Comparison of ENCODE assay signal across 15 mouse cellular contexts in genomic region chr2:137729207-137729606, GRCm38 (mm10).
DNase-seq lines count a peak whose midpoint lies in the region; ATAC-seq and TF ChIP-seq lines count a peak whose summit lies in the region.
"Had no signal": no experiment of that assay in that cellular context is flagged by ENCODE, and none has a peak within 500 bp of the region (broad histone marks: within the 10 kb centered on the region; RNA-seq: fewer than 3 reads in every experiment).

No protein-coding gene starts in this region.

- H3K4me1 ChIP-seq in intestine, postnatal 0 days (replicated peaks; ENCODE audit: control insufficient read depth, insufficient read depth, low read length): no peaks in the 10 kb centered on the region
- H3K4me1 ChIP-seq in intestine, embryonic 16.5 days (ENCODE audit: control insufficient read depth, insufficient read depth, low read length): no peaks in the 10 kb centered on the region
- peaks cover 11% of the 10 kb centered on the region for H3K4me1 ChIP-seq in forebrain, embryonic 15.5 days
- H3K4me1 ChIP-seq: lung, embryonic 15.5 days had no signal

- no peak overlapping the region for H3K4me2 ChIP-seq in intestine, postnatal 0 days (replicated peaks; ENCODE audit: low read depth)
- no peak overlapping the region for H3K4me2 ChIP-seq in intestine, embryonic 16.5 days (ENCODE audit: low read depth, low read length)
- no peak overlapping the region for H3K4me2 ChIP-seq in forebrain, embryonic 15.5 days (replicated peaks)
- H3K4me2 ChIP-seq: embryonic facial prominence, embryonic 15.5 days; forebrain, embryonic 13.5 days; hindbrain, embryonic 12.5 days; lung, embryonic 15.5 days; neural tube, embryonic 12.5 days had no signal

- WGBS in intestine, postnatal 0 days: 40% methylated on average over 4 of the region's 4 CpGs
- 42% methylated on average over 4 of the region's 4 CpGs for WGBS in intestine, embryonic 16.5 days
- WGBS in forebrain, embryonic 15.5 days: 57% methylated on average over 4 of the region's 4 CpGs

- no peaks in the 10 kb centered on the region for H3K9me3 ChIP-seq in intestine, postnatal 0 days (ENCODE audit: control insufficient read depth)
- H3K9me3 ChIP-seq in intestine, embryonic 16.5 days (ENCODE audit: control insufficient read depth, low read length): no peaks in the 10 kb centered on the region
- no peaks in the 10 kb centered on the region for H3K9me3 ChIP-seq in forebrain, embryonic 15.5 days
- H3K9me3 ChIP-seq: embryonic facial prominence, embryonic 15.5 days; forebrain, embryonic 13.5 days; hindbrain, embryonic 12.5 days; lung, embryonic 15.5 days; neural tube, embryonic 12.5 days had no signal

- TF ChIP-seq CTCF in intestine, postnatal 0 days (IDR thresholded peaks at IDR 0.05; ENCODE audit: low read depth): peak; percentile 32

- H3K27me3 ChIP-seq in intestine, postnatal 0 days (replicated peaks; ENCODE audit: control insufficient read depth, insufficient read depth, low read length): no peaks in the 10 kb centered on the region
- H3K27me3 ChIP-seq in intestine, embryonic 16.5 days (replicated peaks; ENCODE audit: control insufficient read depth, insufficient read depth, low read length): no peaks in the 10 kb centered on the region
- no peaks in the 10 kb centered on the region for H3K27me3 ChIP-seq in forebrain, embryonic 15.5 days
- H3K27me3 ChIP-seq: CH12.LX; embryonic facial prominence, embryonic 15.5 days; hindbrain, embryonic 12.5 days; lung, embryonic 15.5 days; neural tube, embryonic 12.5 days had no signal

- no peak overlapping the region for H3K9ac ChIP-seq in intestine, postnatal 0 days (ENCODE audit: low read depth, low read length)
- no peak overlapping the region for H3K9ac ChIP-seq in intestine, embryonic 16.5 days (ENCODE audit: low read depth, low read length)
- H3K9ac ChIP-seq in forebrain, embryonic 15.5 days (replicated peaks): no peak overlapping the region
- H3K9ac ChIP-seq: embryonic facial prominence, embryonic 15.5 days; forebrain, embryonic 13.5 days; hindbrain, embryonic 12.5 days; lung, embryonic 15.5 days; neural tube, embryonic 12.5 days had no signal

- no peak for ATAC-seq in intestine, postnatal 0 days
- ATAC-seq in intestine, embryonic 16.5 days: no peak
- ATAC-seq in forebrain, embryonic 15.5 days (replicated peaks): no peak

- no peak overlapping the region for H3K27ac ChIP-seq in intestine, postnatal 0 days (ENCODE audit: low read depth, low read length)
- no peak overlapping the region for H3K27ac ChIP-seq in intestine, embryonic 16.5 days (ENCODE audit: low read length)
- no peak overlapping the region for H3K27ac ChIP-seq in forebrain, embryonic 15.5 days (replicated peaks)
- H3K27ac ChIP-seq: embryonic facial prominence, embryonic 15.5 days; forebrain, embryonic 13.5 days; hindbrain, embryonic 12.5 days; lung, embryonic 15.5 days; neural tube, embryonic 12.5 days had no signal

- H3K36me3 ChIP-seq in intestine, postnatal 0 days (ENCODE audit: control insufficient read depth, insufficient read depth): no peaks in the 10 kb centered on the region
- H3K36me3 ChIP-seq in intestine, embryonic 16.5 days (ENCODE audit: control insufficient read depth, insufficient read depth, low read length): no peaks in the 10 kb centered on the region
- no peaks in the 10 kb centered on the region for H3K36me3 ChIP-seq in forebrain, embryonic 15.5 days
- H3K36me3 ChIP-seq: embryonic facial prominence, embryonic 15.5 days; hindbrain, embryonic 12.5 days; lung, embryonic 15.5 days; neural tube, embryonic 12.5 days had no signal

- DNase-seq in lung, postnatal 10 days: peak; percentile 24
- DNase-seq in lung, adult 18-20 months: no peak
- peak; percentile 20 for DNase-seq in ZHBTc4 (ENCODE audit: low read depth, low spot score)
- DNase-seq in embryo, embryonic 11 days: peak; percentile 47
- DNase-seq: adrenal gland, postnatal 14 days; thymus, postnatal 25 days had no signal

- no peak overlapping the region for H3K4me3 ChIP-seq in intestine, postnatal 0 days (ENCODE audit: low read depth, low read length)
- no peak overlapping the region for H3K4me3 ChIP-seq in intestine, embryonic 16.5 days (ENCODE audit: low read length)
- H3K4me3 ChIP-seq in forebrain, embryonic 15.5 days: no peak overlapping the region
- H3K4me3 ChIP-seq: embryonic facial prominence, embryonic 15.5 days; forebrain, embryonic 13.5 days; hindbrain, embryonic 12.5 days; lung, embryonic 15.5 days; neural tube, embryonic 12.5 days had no signal

Comparison
In these comparisons a context has a peak if more than half of its experiments do, and no peak if none do; other contexts are left out.
1. DNase-seq: peak in lung, postnatal 10 days (single experiment), ZHBTc4 (single experiment) and embryo, embryonic 11 days (single experiment); none in lung, adult 18-20 months (0 of 2).